Mouse (Mus musculus) small intestine, adult 2 months (tissue): ENCODE measurements around the gene Cog4.

Experiments used
- CTCF ChIP-seq: fragments of 200-500 bp; IDR thresholded peaks from 2 replicates; pipeline ENCODE4 v1.5.1; 2012; ENCODE audit warnings: low read depth, mild to moderate bottlenecking, control low read depth, inconsistent platforms, low read length, moderate library complexity, mixed read lengths; ENCODE audit not compliant: insufficient replicate concordance, insufficient read length; ENCODE audit errors: extremely low read depth
- POLR2A ChIP-seq: fragments of 200-500 bp; IDR thresholded peaks from 2 replicates; pipeline ENCODE4 v1.6.1; 2012; ENCODE audit warnings: low read depth, mild to moderate bottlenecking, control low read depth, inconsistent platforms, low read length, moderate library complexity

DNA sequence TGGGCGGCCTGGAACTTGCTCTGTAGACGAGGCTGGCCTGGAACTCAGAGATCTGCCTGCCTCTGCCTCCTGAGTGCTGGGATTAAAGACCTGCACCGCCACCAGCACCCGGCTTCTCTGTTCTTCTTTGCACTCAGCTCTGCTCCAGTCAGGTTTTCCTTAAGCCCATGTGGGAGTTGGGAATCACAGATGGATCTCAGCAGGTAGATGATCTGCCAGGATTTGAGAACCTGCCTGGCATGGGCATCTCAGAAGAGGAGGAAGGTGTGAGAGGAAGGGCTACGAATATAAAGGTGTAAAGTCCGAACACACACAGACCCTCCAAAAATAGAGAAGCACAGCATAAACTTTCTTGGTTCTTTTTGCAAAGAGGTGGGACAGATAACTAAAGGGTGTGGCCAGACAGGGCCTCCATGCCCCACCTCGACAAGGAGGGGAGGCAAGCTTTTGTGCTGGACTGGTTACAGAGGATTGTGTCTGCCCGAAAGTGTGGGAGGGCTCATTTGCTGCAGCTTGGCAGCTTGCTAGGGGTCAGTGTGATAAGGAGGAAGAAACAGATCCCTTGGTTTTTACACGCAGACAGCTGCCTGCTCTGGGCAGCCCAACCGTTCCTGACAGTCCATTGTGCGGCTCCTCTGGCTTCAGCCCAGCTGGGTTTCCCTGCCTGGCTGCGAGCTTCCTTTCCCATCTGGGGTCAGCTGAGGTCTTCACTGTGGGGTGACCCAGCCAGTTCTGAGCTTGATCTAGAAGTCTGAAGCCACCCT, 85.0 kb downstream of the Cog4 start:
- no peak for TF ChIP-seq POLR2A
- TF ChIP-seq CTCF = no peak
